Mouse (Mus musculus): Measurements from ENCODE around the gene Dph5. TPM values are rescaled to one million over a fixed set of nuclear protein-coding genes. Genes with fewer than 3 reads are reported as not detected.

The Dph5 gene
- polyA plus RNA-seq, 1 experiment from 2014 or later: 27.4 TPM

DNA sequence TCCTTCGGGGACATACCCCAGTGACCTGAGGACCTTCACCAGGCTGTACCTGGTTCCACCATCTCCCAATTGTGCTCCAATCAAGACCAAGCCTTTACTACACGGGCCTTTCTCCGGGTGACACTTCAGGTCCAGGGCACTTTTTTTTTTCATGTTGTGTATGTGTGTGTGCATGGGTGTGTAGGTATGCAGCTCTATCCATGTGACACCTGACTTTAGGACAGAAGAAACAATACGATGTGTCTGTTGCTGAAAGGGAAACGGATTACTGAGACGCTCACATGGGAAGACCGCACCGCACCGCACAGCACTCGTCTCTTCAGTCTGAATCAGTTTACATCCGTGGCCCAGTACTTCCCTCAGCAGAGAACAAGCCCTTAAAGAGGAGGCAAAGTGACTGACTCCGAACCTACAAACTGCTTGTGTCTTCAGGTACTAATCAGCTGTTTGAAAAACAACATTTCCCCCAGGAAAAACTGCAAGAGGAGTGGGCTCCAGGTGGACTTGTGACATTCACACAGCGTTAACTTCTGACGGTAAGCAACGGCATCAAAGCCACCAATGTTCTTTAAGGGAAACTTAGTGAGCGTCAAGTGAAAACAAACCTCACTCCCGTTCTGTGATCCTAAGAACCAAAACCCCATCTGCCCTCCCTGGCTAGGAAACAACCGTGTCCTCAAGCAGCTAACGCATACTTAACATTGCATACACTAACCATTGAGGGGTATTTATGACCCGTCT, 83.6 kb downstream of the Dph5 start:
- no peaks in the 10 kb centered on the region for H3K9me3 ChIP-seq
- H3K4me3 ChIP-seq: no peak overlapping the region
- no peak overlapping the region for H3K27ac ChIP-seq
- no peaks in the 10 kb centered on the region for H3K27me3 ChIP-seq (ENCODE audit: insufficient read depth, poor library complexity, severe bottlenecking)
- H3K36me3 ChIP-seq: peaks cover 68% of the 10 kb centered on the region
- H3K4me1 ChIP-seq (replicated peaks): no peaks in the 10 kb centered on the region
- DNase-seq (ENCODE audit: low spot score): no peak
- WGBS: 94% methylated on average over 20 of the region's 20 CpGs

DNA sequence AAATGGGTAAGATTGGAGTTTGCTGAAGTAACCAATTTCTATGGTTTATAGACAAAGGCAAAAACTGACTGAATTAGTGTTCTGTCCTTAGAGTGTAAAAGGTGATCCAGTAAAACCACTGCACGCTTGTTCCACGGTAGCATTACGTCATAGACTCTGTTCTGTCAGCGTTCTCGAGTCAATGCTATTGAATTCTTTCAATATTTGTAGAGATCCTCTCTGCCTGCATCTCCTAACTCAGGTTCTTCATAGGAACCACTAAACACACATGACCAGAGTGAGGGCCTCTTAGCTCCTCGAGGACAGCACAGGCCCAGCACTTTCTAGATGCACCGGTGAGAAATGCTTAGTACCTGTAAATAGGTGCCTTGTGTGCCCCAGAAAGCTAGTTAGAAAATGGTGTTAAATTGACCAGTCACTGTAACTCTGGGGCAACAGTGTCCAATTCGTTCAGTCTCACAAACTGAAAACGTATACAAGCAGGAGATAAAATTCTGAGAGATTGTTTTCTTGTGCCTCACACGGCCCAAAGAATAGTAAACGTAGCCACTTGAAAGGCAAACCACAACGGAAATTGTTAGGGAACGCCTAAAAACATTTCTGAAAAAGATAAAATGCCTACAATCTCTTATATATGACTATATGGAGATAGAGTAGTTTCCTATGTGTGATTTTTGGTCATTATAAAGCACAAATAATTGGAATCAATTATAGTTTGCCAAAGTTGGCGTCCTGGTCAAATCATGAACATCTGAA, 84.4 kb downstream of the Dph5 start:
- peaks cover 75% of the 10 kb centered on the region for H3K36me3 ChIP-seq
- H3K27me3 ChIP-seq (ENCODE audit: insufficient read depth, poor library complexity, severe bottlenecking): no peaks in the 10 kb centered on the region
- H3K9me3 ChIP-seq: no peaks in the 10 kb centered on the region
- no peak overlapping the region for H3K27ac ChIP-seq
- 93% methylated on average over 14 of the region's 14 CpGs for WGBS
- no peaks in the 10 kb centered on the region for H3K4me1 ChIP-seq (replicated peaks)
- no peak overlapping the region for H3K4me3 ChIP-seq
- DNase-seq (ENCODE audit: low spot score): no peak

- peaks cover 82% of the 10 kb centered on the region for H3K36me3 ChIP-seq
- no peak overlapping the region for H3K27ac ChIP-seq
- H3K9me3 ChIP-seq: no peaks in the 10 kb centered on the region
- WGBS: 93% methylated on average over 6 of the region's 6 CpGs
- H3K4me3 ChIP-seq: no peak overlapping the region
- no peaks in the 10 kb centered on the region for H3K4me1 ChIP-seq (replicated peaks)
- no peak for DNase-seq (ENCODE audit: low spot score)
- no peaks in the 10 kb centered on the region for H3K27me3 ChIP-seq (ENCODE audit: insufficient read depth, poor library complexity, severe bottlenecking)
Measured at GRCm38 (mm10) chr3:115974228-115974627, 86.6 kb downstream of the Dph5 start.

DNA sequence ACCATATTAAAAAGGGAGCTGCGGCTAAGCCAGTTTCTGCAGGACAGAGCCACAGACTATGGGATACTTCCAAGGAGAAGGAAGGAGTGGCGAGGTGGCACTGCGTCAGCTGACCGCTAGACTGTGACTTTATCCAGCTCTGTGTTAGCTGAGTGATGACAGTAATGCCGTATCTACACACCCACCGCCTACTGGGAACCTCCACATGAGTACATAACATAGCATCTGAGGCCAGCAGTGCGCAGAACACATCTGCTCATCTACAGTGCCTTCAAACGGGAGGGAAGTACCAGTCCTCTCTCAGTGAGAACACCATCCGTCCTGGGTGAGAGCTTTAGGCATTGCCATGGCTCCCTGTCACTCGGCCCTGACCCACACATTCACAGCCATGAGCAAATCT, 87.4 kb downstream of the Dph5 start:
- 93% methylated on average over 10 of the region's 10 CpGs for WGBS
- H3K36me3 ChIP-seq: peaks cover 83% of the 10 kb centered on the region

DNA sequence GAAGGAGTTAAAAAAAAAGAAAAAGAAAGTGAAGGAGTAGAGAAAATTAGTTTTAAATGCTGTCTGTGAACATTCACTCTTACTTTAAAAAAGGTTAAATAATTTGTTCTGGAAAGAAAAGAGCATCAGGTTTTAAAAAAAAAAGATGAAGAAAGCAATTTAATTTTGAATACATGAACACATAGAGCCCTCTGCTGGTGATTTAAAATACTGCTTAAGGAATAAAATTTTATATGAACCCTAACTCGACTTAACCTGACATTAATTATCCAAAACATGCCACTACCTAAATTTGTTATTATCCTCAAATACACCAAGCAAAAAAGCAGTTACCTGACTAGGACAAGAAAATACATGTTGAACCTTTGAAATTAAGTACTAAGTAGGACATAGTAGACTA, 91.4 kb downstream of the Dph5 start:
- WGBS: 56% methylated on average over 1 of the region's 1 CpGs
- no peaks in the 10 kb centered on the region for H3K9me3 ChIP-seq
- H3K36me3 ChIP-seq: peaks cover 75% of the 10 kb centered on the region
- no peak overlapping the region for H3K4me3 ChIP-seq
- H3K4me1 ChIP-seq (replicated peaks): no peaks in the 10 kb centered on the region
- H3K27me3 ChIP-seq (ENCODE audit: insufficient read depth, poor library complexity, severe bottlenecking): no peaks in the 10 kb centered on the region
- H3K27ac ChIP-seq: no peak overlapping the region
- no peak for DNase-seq (ENCODE audit: low spot score)

More for the DNA sequence above, 87.4 kb downstream of the Dph5 start:
- H3K27me3 ChIP-seq (ENCODE audit: insufficient read depth, poor library complexity, severe bottlenecking): no peaks in the 10 kb centered on the region
- no peak overlapping the region for H3K4me3 ChIP-seq
- no peaks in the 10 kb centered on the region for H3K9me3 ChIP-seq
- no peak overlapping the region for H3K27ac ChIP-seq
- no peak for DNase-seq (ENCODE audit: low spot score)
- no peaks in the 10 kb centered on the region for H3K4me1 ChIP-seq (replicated peaks)

GRCm38 (mm10) chr3:115983217-115983616, 95.6 kb downstream of the Dph5 start:
- DNase-seq (ENCODE audit: low spot score): no peak
- Histone ChIP-seq H3K9me3 (no peaks in the 10 kb centered on the region), H3K27me3 (ENCODE audit: insufficient read depth, poor library complexity, severe bottlenecking) (no peaks in the 10 kb centered on the region), H3K4me1 (replicated peaks) (no peaks in the 10 kb centered on the region), H3K4me3 (no peak overlapping the region), H3K27ac (no peak overlapping the region), H3K36me3 (peaks cover 73% of the 10 kb centered on the region)
- WGBS: 94% methylated on average over 8 of the region's 8 CpGs

Other genes starting within 250 kb of the Dph5 start
- gene S1pr1, start 172.8 kb upstream of the Dph5 start, polyA plus RNA-seq (2016; fragmentation: Nextera tagmentation; extraction: Ambion mirVana): 12.1 and 12.8 TPM in 2 replicates
- 21.0 and 26.4 TPM in 2 replicates for gene Slc30a7, start 119.6 kb downstream of the Dph5 start, polyA plus RNA-seq (2016; fragmentation: Nextera tagmentation; extraction: Ambion mirVana)
- gene Extl2, start 119.6 kb downstream of the Dph5 start, polyA plus RNA-seq (2016; fragmentation: Nextera tagmentation; extraction: Ambion mirVana): 20.7 and 23.6 TPM in 2 replicates
- gene Vcam1, start 241.9 kb downstream of the Dph5 start, polyA plus RNA-seq (2016; fragmentation: Nextera tagmentation; extraction: Ambion mirVana): 33.1 and 55.1 TPM in 2 replicates

All from hindbrain, embryonic 10.5 days (tissue).